Mouse (Mus musculus) G1E (cell line): Measurements from ENCODE around the gene Mob4. TPM values are rescaled to one million over a fixed set of nuclear protein-coding genes. Genes with fewer than 3 reads are reported as not detected.

ENCODE experiments used
- ATAC-seq: 2 replicates; pipeline ENCODE4 v1.8.0; 2016; ENCODE audit warnings: mild to moderate bottlenecking; ENCODE audit not compliant: insufficient number of reproducible peaks, poor library complexity, low FRiP score, severe bottlenecking; ENCODE audit errors: extremely low read depth
- DNase-seq: peaks from one replicate; pipeline ENCODE4 v3.0.0; 2012; ENCODE audit warnings: low spot score
- H3K27me3 ChIP-seq: 2 replicates; pipeline ENCODE4 v1.6.1; 2012; ENCODE audit warnings: mild to moderate bottlenecking, low read length, inconsistent platforms; ENCODE audit not compliant: insufficient read depth
- H3K36me3 ChIP-seq: replicated peaks from 2 replicates; pipeline ENCODE3; 2012; ENCODE audit warnings: mild to moderate bottlenecking, inconsistent platforms
- H3K4me1 ChIP-seq: 2 replicates; pipeline ENCODE4 v1.6.1; 2012; ENCODE audit warnings: low read depth, low read length, inconsistent platforms, mixed read lengths; ENCODE audit not compliant: insufficient read depth
- H3K4me3 ChIP-seq: 2 replicates; pipeline ENCODE4 v1.5.1; 2012; ENCODE audit warnings: low read depth, mild to moderate bottlenecking, inconsistent platforms, low read length, moderate library complexity, mixed read lengths
- H3K9me3 ChIP-seq: replicated peaks from 2 replicates; pipeline ENCODE4 v1.6.1; 2012; ENCODE audit warnings: inconsistent platforms
- CTCF ChIP-seq: IDR thresholded peaks from 2 replicates; pipeline ENCODE4 v1.5.1; 2012; ENCODE audit warnings: low read depth, low read length, inconsistent platforms, mixed read lengths
- GATA1 ChIP-seq: IDR thresholded peaks from 2 replicates; pipeline ENCODE4 v1.6.1; 2012; ENCODE audit warnings: borderline replicate concordance, low read length, inconsistent platforms, mixed read lengths
- GATA2 ChIP-seq: IDR thresholded peaks from 2 replicates; pipeline ENCODE4 v1.6.1; 2012; ENCODE audit warnings: low read depth, low read length, inconsistent platforms, borderline replicate concordance
- POLR2AphosphoS5 ChIP-seq: IDR thresholded peaks from 2 replicates; pipeline ENCODE4 v1.6.1; 2012; ENCODE audit warnings: low read depth, low read length, inconsistent platforms; ENCODE audit not compliant: insufficient replicate concordance
- TAL1 ChIP-seq: conservative IDR thresholded peaks from 2 replicates; pipeline ENCODE4 v1.6.1; 2012; ENCODE audit warnings: low read depth, low read length, inconsistent platforms, mixed read lengths
- polyA plus RNA-seq: library from polyadenylated mRNA; stranded (reverse); fragments of >175 nt; gene quantifications from 2 replicates; pipeline ENCODE4 v1.2.3, GENCODE M21; 2012
- total RNA-seq, 2 experiments: library from RNA; stranded (forward) in 1 of 2; stranded (reverse) in 1 of 2; fragments of 200-1000 nt in 1 of 2; fragments of >200 nt in 1 of 2; fragmentation: Nextera tagmentation in 1 of 2; gene quantifications; 2 replicates each; pipeline ENCODE4 v1.2.3; 2014 to 2017

Mob4 gene
- total and polyA plus RNA-seq, 3 experiments: 7.7 to 124 (median 65.2) TPM

- no peak overlapping the region for H3K4me3 ChIP-seq
- TF ChIP-seq GATA1 (no peak), POLR2AphosphoS5 (no peak), CTCF (no peak), TAL1 (no peak), GATA2 (no peak)
- H3K27me3 ChIP-seq: peaks cover 7% of the 10 kb centered on the region; the same call in 1 of the 2 replicates
- no peaks in the 10 kb centered on the region for H3K9me3 ChIP-seq
- no peak for DNase-seq
- peaks cover 4% of the 10 kb centered on the region for H3K4me1 ChIP-seq
- no peak for ATAC-seq
- no peaks in the 10 kb centered on the region for H3K36me3 ChIP-seq
These were observed 65.4 kb downstream of the Mob4 start for GRCm38 (mm10) chr1:55196327-55197003.

GRCm38 (mm10) chr1:55198719-55199118 is 67.7 kb downstream of the Mob4 start:
- ATAC-seq: 0 out of 2 replicates have a peak, but pooled peaks have one; percentile 8
- Histone ChIP-seq H3K9me3 (no peaks in the 10 kb centered on the region), H3K36me3 (no peaks in the 10 kb centered on the region), H3K4me1 (peaks cover 3% of the 10 kb centered on the region), H3K4me3 (no peak overlapping the region), H3K27me3 (peaks cover 11% of the 10 kb centered on the region; the same call in 1 of the 2 replicates)
- TF ChIP-seq POLR2AphosphoS5: no peak
- no peak for TF ChIP-seq GATA2
- no peak for TF ChIP-seq CTCF
- TF ChIP-seq TAL1: no peak
- TF ChIP-seq GATA1: no peak
- no peak for DNase-seq

GRCm38 (mm10) chr1:55201850-55202752 is 71.1 kb downstream of the Mob4 start:
- no peak overlapping the region for H3K4me3 ChIP-seq
- peaks cover 3% of the 10 kb centered on the region for H3K4me1 ChIP-seq
- no peak for ATAC-seq
- H3K27me3 ChIP-seq: peaks cover 16% of the 10 kb centered on the region
- H3K9me3 ChIP-seq: no peaks in the 10 kb centered on the region
- no peak for DNase-seq
- H3K36me3 ChIP-seq: no peaks in the 10 kb centered on the region
- no peak for TF ChIP-seq TAL1
- TF ChIP-seq GATA2: no peak
- TF ChIP-seq CTCF: no peak
- TF ChIP-seq POLR2AphosphoS5: no peak
- no peak for TF ChIP-seq GATA1

Other genes with a start within 250 kb of the Mob4 start
- gene Ankrd44, start 204.8 kb upstream of the Mob4 start, total RNA-seq (2014; fragmentation: Nextera tagmentation): 1.3 and 2.6 TPM in 2 replicates
- 0.64 and 1.5 TPM in 2 replicates for gene Ankrd44, start 204.8 kb upstream of the Mob4 start, total RNA-seq (2017)
- 0.08 and 0.10 TPM in 2 replicates for gene Ankrd44, start 204.8 kb upstream of the Mob4 start, polyA plus RNA-seq
- gene Sf3b1, start 103.8 kb upstream of the Mob4 start, total RNA-seq (2014; fragmentation: Nextera tagmentation): 522 and 578 TPM in 2 replicates
- 670 and 758 TPM in 2 replicates for gene Sf3b1, start 103.8 kb upstream of the Mob4 start, total RNA-seq (2017)
- 31.8 and 35.3 TPM in 2 replicates for gene Sf3b1, start 103.8 kb upstream of the Mob4 start, polyA plus RNA-seq
- 29.8 and 50.3 TPM in 2 replicates for gene Coq10b, start 78.5 kb upstream of the Mob4 start, total RNA-seq (2014; fragmentation: Nextera tagmentation)
- gene Coq10b, start 78.5 kb upstream of the Mob4 start, total RNA-seq (2017): 36.2 and 48.2 TPM in 2 replicates
- gene Coq10b, start 78.5 kb upstream of the Mob4 start, polyA plus RNA-seq: 3.6 and 4.7 TPM in 2 replicates
- gene Hspe1, start 43.1 kb upstream of the Mob4 start, total RNA-seq (2014; fragmentation: Nextera tagmentation): 166 and 187 TPM in 2 replicates
- 638 and 797 TPM in 2 replicates for gene Hspe1, start 43.1 kb upstream of the Mob4 start, total RNA-seq (2017)
- gene Hspe1, start 43.1 kb upstream of the Mob4 start, polyA plus RNA-seq: 121 and 163 TPM in 2 replicates
- gene Hspd1, start 43.0 kb upstream of the Mob4 start, total RNA-seq (2014; fragmentation: Nextera tagmentation): 273 and 291 TPM in 2 replicates
- gene Hspd1, start 43.0 kb upstream of the Mob4 start, total RNA-seq (2017): 690 and 812 TPM in 2 replicates
- 89.2 and 116 TPM in 2 replicates for gene Hspd1, start 43.0 kb upstream of the Mob4 start, polyA plus RNA-seq
- 1.6 and 2.5 TPM in 2 replicates for gene Rftn2, start 95.6 kb downstream of the Mob4 start, total RNA-seq (2014; fragmentation: Nextera tagmentation)
- gene Rftn2, start 95.6 kb downstream of the Mob4 start, total RNA-seq (2017): 1.7 and 3.2 TPM in 2 replicates
- gene Rftn2, start 95.6 kb downstream of the Mob4 start, polyA plus RNA-seq: 0.02 and 0.08 TPM in 2 replicates
- 9.6 and 12.0 TPM in 2 replicates for gene Mars2, start 105.9 kb downstream of the Mob4 start, total RNA-seq (2014; fragmentation: Nextera tagmentation)
- gene Mars2, start 105.9 kb downstream of the Mob4 start, total RNA-seq (2017): 12.4 and 13.3 TPM in 2 replicates
- gene Mars2, start 105.9 kb downstream of the Mob4 start, polyA plus RNA-seq: 3.3 and 3.8 TPM in 2 replicates
- gene Boll, start 232.2 kb downstream of the Mob4 start, total RNA-seq (2014; fragmentation: Nextera tagmentation): not detected in 2 replicates
- 0.16 TPM in 1 of 2 replicates, not detected in the other for gene Boll, start 232.2 kb downstream of the Mob4 start, total RNA-seq (2017)
- gene Boll, start 232.2 kb downstream of the Mob4 start, polyA plus RNA-seq: not detected in 2 replicates